Mouse (Mus musculus) large intestine, adult 2 months (tissue): ENCODE results near the gene Skap2. TPM values are rescaled to one million over a fixed set of nuclear protein-coding genes. Genes with fewer than 3 reads are reported as not detected.

Experiments
- DNase-seq: peaks from one replicate; pipeline ENCODE4 v3.0.0-alpha.2; 2012; ENCODE audit warnings: low read depth, low spot score
- WGBS: fragments of 180-500 bp; shearing (Covaris S2); methylation state at CpG from one replicate; pipeline ENCODE4 v1.1.7; 2018; 5-methylcytosine and 5-hydroxymethylcytosine counted together
- polyA plus RNA-seq: library from polyadenylated mRNA; depleted of rRNA; stranded (reverse); fragments of >200 nt; gene quantifications from 2 replicates; pipeline ENCODE4 v1.2.3, GENCODE M21; 2012; rRNA removed

Skap2 gene
- polyA plus RNA-seq, result 10.5 and 12.2 TPM in 2 replicates

GRCm38 (mm10) chr6:52012409-52013244, at the start of gene Skap2:
Skap2 (minus strand) TSS chr6:52012549.
- WGBS, result under 1% methylated on average over 51 of the region's 51 CpGs
- peak; percentile 94 for DNase-seq

DNA sequence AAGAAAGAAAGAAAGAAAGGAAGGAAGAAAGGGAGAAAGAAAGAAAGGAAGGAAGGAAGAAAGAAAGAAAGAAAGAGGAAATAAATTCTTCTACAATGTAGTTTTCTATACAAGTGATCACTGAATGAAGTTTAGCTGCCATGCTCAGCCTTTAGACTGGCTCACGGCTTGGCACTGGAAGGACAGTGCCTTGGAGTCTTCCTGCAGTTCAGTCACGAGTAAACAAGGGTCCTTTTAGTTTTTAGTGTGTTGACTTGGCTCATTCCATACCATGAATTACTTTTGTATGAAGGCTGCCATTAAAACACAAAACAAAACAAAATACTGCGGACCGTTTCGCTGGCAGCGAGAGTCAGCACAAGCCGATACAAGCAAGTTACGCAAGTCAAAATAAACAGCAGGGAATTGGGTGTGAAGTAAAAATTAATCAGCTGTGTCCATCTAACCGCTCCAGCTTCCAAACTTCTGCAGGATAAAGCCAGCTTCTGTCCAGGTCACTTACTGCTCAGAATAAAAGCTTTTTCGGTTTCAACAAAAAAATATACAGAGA, 46.6 kb upstream of the Skap2 start:
- 22% methylated on average over 10 of the region's 10 CpGs for WGBS
- DNase-seq, result no peak

DNA sequence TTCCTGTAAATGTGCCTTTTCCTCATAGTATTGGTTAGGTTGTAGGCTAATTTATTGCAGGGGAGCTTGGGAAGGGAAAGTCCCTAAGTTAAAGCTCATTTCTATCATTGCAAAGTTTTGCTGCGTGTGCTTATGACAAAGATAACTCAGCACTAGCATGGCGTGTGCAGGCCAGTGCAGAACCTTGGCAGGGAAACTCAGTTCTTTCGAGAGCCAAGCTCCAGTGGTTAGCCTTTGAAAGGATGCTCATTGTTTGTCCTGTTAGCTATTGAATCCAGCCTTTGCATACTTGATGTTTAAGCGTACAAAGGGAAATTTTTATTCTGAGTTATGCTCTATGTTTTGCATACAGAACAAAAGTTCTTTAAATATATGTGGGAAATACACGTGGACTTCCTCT, 45.8 kb upstream of the Skap2 start:
- no peak for DNase-seq
- WGBS, result 54% methylated on average over 5 of the region's 5 CpGs

DNA sequence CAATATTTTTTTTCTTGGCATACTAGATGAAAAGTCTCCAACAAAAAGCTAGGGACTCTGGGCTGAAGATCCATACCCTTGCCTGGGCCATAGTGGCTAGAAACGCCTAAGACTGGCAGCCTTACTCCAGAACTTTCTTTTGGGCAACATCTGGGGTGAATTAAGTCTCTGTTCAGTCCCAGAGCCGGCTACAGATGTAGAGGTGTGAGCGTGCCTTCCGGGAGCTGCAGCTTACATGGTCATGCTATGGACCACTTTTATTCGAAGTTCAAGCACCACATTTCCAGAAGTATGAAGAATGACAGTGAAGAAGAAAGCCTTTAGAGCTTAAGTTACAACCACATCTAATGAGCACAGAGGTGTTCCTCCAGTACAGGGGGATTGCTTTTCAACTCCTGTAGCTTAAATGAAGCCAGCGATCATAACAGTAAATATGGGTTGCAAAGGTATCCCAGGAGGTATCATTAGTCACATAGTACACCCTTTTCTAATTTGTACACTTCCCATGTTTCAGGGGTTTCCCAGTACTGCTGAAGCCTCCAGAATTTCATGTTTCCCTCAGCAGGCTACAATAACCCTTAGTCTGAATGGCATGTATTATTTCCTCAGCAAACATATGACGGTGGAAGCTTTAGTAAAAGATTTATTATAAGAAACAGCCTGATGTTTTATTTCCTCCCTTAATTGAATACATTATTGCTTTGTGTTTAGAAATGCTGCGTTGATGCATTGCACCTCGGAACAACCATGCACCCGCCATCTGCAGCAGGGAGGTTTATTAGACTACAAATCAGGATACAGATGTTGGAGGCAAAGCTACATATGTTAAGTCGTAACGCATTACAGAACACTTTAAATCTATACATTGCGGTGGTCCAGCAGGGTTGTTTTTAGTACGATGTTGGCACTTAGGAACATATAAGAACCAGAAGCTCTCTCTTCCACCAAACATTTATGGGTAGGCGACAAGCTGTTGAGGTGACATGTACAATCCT, 41.5 kb upstream of the Skap2 start:
- no peak for DNase-seq
- 76% methylated on average over 15 of the region's 15 CpGs for WGBS

DNA sequence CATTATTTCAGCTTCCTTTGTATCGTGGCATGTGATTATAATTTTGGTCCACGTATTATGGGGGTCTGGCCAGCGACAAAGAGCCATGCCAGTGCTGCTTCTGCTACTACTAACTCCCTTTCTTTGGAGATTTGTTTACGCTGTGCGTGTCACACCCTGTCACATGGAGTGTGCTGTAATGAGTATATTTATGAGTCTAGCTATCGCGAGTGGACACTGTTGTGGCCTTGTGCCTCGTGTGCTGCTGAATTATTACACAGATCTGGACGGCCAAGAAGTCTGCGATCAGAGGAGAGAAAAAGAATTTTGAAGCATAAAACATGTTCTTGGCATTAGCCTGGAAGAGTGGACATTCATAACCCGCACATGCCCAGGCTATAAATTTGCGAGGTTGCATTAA, 37.7 kb upstream of the Skap2 start:
- WGBS, result 44% methylated on average over 12 of the region's 12 CpGs
- DNase-seq, result no peak

- DNase-seq, result no peak
- 73% methylated on average over 5 of the region's 5 CpGs for WGBS
These were observed 33.2 kb upstream of the Skap2 start for GRCm38 (mm10) chr6:52045517-52045916.

DNA sequence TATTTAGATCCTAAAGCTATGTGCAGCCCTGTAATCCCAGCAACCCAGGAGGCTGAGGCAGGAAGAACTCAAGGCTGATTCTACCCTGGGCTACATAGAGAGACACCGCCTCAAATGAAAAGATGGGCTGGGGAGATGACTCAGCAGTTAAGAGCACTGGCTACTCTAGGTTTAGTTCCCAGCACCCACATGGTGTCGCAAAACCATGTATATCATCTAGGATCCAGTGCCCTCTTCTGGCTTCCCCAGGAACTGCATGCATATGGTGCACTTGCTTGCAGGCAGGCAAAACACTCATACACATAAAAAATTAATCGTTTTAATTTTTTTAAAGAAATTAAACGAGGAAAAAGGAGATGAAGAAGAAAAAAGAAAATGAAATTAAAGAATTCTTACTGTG, 23.7 kb upstream of the Skap2 start:
- WGBS, result 91% methylated on average over 4 of the region's 4 CpGs
- DNase-seq, result no peak

DNA sequence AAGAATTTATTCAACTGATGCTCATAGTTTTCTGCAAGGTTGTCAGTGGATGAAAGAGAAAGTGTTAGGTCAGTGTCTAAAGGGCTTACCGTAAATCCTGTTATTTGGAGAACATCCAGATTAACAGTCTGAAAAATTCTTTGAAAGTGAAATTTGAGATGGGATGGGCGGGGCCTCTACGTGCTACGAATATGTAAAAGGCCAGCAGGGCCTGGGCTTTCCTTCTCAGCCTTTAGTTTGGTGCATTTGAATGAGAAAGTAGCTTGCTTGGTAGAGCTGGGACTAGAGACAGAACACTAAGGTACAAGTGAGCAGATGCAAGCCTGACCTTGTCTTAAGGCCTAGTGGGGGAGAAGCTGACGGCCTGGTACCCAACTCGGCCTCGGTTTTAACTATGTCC, 18.8 kb upstream of the Skap2 start:
- WGBS, result 59% methylated on average over 7 of the region's 7 CpGs
- DNase-seq, result no peak

GRCm38 (mm10) chr6:52028131-52028530, 15.8 kb upstream of the Skap2 start:
- no peak for DNase-seq
- WGBS, result 90% methylated on average over 7 of the region's 7 CpGs

GRCm38 (mm10) chr6:52027181-52027580, 14.8 kb upstream of the Skap2 start:
- WGBS, result 81% methylated on average over 4 of the region's 4 CpGs
- no peak for DNase-seq

GRCm38 (mm10) chr6:52026281-52026680, 13.9 kb upstream of the Skap2 start:
- 82% methylated on average over 11 of the region's 11 CpGs for WGBS
- no peak for DNase-seq

DNA sequence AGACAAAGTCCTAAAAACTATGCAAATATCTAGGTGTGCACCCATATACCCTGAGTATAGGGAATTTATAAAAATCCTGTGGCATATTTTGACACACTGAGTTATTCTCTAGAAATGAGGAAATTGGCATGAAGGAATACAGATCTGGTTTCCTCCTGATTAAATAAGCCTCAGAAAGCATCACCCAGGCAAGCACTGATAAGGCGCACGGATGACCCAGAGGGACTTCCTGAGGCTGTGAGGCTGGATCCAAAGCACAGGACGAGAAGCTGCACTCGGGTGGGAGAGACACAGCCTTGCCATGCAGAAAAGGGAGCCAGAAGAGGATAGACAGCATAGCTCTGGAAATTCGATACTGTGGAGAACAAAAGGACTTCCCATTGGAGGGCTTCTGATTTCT, 12.4 kb upstream of the Skap2 start:
- 59% methylated on average over 5 of the region's 5 CpGs for WGBS

DNA sequence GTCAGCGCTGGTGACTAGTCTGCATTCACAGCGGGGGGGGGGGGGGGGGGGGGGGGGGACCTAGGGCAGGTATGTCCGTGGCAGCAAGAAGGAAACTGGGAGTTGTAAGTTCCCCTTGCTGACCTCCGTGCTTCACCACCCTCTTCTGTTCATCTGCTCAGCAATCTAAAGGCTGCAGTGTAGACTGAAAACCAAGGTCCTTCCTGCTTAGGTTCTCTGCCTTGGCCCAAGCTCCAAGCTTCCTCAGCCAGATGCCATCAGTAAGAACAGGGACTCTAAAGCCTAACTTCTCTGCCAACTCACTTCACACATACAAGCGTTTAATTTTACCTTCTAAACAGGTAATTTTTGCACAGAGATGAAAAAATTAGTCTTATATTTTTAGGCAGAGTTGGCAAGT, 10.0 kb upstream of the Skap2 start:
- 53% methylated on average over 5 of the region's 5 CpGs for WGBS
- DNase-seq, result no peak

More for the DNA sequence above, 12.4 kb upstream of the Skap2 start:
- no peak for DNase-seq

DNA sequence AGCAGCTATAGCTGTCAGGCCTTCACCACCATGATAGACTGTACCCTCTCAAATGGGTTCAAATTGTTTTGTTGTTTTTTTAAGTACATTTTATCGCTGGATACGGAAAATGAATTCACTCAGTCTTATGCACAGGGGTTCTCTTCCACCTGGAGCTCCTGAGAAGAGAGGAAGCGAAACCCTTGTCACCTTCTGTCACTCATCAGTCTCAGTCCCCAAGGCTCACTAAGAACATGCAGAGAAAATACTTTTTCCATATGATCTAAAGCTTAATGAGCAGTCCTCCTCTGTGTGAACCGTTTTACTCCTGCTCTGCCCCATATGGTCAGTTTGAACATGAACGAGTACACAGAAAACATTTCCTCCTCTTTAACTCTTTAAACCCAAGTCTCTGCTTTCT, 7.9 kb upstream of the Skap2 start:
- WGBS, result 74% methylated on average over 5 of the region's 5 CpGs
- DNase-seq, result no peak

- DNase-seq, result no peak
- WGBS, result 6% methylated on average over 3 of the region's 3 CpGs
These were observed 1.0 kb upstream of the Skap2 start for GRCm38 (mm10) chr6:52013245-52013945.

- no peak for DNase-seq
- WGBS, result 5% methylated on average over 26 of the region's 26 CpGs
These were observed 565 bp downstream of the Skap2 start for GRCm38 (mm10) chr6:52011559-52012408.

GRCm38 (mm10) chr6:52009385-52009784, 3.0 kb downstream of the Skap2 start:
- WGBS, result 72% methylated on average over 6 of the region's 6 CpGs
- DNase-seq, result no peak

GRCm38 (mm10) chr6:52008757-52009156, 3.6 kb downstream of the Skap2 start:
- no peak for DNase-seq
- 47% methylated on average over 3 of the region's 3 CpGs for WGBS
